Mouse (Mus musculus) retina, adult 2 months (tissue): ENCODE results near the gene Cd37.

Source experiments
- DNase-seq: peaks from one replicate; pipeline ENCODE4 v3.0.0-alpha.2; 2012; ENCODE audit warnings: low read depth, low spot score

The Cd37 gene

DNA sequence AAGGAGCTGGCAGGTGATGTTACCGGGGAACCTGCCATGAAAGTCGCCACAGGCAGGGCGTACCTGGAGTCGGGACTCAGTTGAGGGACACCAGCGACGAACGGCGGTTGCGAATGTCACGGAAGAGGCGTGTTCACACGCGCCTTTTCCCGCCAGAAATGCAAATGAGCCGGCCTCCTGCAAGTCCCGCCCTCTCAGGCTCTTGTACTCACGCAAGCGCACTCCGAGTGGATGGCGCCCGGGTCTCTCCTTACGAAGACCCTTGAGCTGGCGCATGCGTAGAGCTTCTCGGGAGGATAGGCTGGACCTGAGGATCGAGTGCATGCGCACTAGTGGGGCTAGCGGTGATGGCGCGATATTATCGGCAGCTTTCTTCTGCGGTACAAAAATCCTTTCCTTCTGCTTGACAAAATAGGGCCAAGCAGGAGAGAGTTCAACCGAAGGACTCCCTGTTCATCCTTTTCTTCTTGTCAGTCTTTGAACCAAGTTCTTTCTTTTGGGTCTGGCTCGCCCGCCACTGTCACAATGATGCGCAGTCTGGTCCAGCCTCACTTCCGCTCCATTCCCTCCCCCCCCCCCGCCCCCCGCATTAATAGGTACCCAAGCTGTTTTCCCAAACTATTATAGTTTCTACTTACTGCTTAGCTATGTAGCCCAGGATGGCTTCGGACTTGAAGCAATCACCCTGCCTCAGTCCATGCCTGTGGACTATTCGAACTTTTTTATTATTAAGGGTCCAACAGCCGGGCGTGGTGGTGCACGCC, 34.4 kb downstream of the Cd37 start, which contains the start of gene Ccdc155:
Gene Ccdc155, minus strand, starts transcription at position 513 of the 764 bp plus-strand sequence.
- DNase-seq: peak; percentile 73

DNA sequence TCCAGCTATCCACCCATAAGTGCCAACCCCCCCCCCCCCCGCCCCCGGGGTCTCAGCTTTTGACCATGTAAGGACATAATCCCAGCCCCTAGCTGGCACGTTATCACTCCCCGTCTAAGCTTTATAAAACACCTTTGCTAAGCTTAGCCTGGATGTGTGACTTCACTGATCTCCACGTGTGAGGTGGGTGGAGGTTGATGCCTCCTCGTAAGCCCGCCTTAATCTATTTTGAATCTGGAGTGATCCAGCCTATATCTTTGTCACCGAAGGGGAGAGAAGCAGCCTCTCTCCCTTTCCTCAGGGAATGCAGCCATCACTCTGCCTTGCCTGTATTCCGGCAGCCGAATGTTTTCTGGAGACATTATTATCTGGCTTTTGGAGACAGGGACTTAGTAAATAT, 36.3 kb downstream of the Cd37 start:
- DNase-seq: no peak

DNA sequence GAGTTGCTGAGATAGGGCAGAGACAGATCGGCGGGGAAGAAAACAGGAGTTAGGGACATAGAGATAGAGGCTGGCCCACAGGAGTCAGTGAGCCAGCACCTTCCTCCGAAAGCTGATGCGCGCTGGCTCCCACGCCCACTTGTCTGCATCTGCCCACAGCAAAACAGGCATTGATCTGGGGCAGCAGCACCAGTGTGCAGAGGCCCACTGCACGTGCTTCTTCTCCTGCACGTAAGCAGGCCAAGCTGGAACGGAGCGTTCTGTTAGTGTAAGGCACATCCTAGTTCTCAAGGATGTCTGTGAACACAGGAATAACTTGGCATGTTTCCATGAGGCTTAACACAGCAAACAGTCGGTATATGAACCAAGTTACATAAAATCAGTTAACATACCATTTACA, 40.0 kb downstream of the Cd37 start:
- DNase-seq: no peak

DNA sequence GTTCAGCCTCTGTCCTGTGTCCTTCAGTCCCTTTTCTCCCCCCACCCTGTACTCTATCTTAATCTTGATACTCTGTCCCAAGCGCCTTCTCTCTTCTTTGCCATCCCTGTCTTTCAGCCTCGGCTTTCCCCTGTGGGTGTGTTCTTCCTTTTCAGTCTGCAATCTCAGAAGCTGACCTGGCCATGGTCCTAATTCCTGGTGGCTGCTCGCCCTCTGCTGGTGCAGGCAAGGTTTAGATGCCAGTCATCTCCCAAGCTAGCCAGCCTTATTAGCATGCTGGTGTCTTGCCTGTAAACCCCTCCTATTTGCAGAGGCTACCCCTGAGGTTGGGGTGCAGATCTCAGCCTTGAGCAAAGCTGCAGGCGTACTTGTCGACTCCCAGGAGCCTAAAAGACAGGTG, 40.5 kb downstream of the Cd37 start:
- DNase-seq: peak; percentile 75

DNA sequence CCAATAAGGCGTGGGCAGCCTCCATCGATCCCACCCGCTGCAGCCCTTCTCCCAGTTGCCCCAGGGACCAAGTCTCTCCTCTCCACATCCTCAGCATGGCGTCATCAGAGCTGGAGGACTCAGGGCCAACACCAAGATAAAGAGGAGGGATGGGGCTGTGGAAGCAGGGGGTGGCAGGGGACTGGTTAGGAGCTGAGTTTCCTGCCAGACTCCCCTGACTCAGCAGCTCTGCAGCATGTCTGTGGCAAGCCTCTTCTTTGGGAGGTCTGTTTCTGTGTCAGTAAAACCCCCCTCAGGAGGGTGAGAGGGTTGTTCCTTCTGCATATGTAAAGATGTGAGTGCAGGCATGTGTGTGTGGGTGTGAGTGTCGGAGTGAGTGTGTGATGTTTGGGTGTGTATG, 41.9 kb downstream of the Cd37 start:
- no peak for DNase-seq

DNA sequence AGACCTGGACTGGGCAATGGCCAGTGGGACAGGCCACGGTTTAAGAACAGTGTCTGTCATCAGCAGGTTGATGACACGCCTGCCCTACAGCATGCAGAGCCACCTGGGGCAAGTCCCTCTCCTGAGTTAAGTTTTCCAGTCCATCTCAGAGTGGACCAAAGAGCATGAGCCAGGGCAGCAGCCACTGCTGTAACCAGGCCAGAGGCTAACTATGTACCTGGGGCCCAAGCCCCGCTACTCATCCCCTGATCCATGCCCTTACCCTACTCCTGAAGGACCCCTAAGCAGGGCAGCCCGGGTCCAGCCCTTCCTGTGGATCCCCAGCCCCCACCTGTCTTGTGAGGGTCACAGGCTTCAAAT, 42.8 kb downstream of the Cd37 start:
- DNase-seq: no peak

DNA sequence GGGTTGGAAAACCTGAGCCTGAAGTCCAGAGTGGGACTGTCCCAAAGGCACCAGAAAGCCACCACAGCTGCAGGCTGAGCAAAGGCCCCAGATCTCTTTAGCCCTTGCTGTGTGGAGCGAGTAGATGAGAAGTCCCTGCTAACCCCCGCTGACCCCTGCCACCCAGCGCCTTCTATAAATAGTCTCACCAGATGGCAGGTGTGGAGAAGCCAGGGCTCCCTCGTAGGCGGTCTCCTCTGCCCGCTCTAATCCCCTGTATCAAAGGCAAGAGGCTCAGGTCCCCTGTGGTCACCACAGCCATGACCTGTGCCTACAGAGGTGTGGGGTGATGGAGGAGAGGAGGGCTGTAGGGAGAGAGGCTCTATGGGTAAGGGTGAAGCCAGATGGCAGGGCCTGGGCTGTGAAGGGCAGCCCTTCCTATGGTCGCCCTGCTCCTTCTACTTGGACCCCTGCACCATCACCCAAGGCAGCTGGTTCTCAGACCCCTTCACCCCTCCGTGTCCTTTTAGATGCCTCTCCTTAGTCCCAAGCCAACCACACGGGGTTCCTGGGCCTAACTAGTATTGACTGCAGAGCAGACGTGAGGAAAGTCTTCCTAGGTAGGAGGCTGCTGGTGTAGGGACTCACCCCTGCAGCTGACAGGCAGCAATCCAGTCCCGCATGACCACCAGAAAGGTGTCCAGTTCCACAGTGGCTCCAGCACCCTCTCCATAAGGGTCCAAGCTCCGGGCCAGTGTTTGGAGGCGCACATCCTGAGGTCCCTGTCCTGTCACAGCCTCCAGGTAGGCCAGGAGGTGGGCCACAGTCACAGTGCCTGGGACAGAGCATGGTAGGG, 43.4 kb downstream of the Cd37 start:
- peak; percentile 69 for DNase-seq

DNA sequence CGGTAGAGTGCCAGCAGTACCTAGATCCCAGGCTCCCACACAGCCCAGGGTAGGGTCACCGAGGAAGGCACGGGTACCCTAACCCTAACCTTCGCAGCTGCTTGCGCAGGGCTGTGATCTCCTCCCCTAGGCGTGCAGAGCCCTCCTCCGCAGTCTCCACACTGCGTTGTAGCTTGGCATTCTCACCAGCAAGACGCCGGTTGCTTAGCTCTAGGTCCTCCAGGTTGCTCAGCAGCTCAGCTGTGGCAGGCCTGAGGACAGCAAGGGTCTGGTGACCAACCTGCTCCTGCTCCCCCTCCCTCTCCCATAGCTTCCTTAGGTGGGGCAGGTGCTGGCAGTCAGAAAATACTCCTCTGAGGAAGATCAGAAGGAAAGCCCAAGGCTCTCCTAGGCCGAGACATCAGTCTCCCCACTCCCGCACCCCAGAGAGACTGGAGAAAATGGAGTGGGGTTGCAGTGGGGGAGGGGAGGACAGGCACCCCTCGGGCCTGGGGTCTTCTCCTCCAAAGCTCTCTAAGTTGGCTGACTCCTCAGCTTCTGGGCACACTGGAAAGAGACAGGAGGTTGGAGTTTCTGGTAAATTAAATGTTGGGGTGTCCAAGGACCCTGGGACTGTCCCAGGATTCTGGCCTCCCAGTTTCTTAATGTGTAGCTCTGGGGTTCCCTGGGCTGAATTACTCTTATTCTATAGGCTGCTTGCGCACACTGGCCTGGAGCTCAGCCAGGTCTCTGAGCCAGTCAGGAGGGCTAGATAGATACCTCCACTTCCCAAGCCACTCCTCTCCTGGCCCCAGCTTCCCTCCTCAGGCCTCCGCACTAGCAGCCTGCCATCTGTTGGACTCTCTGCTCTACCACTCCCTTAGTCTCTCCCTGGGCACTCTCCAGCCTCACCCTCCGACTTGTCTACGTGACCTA, 44.8 kb downstream of the Cd37 start:
- no peak for DNase-seq

DNA sequence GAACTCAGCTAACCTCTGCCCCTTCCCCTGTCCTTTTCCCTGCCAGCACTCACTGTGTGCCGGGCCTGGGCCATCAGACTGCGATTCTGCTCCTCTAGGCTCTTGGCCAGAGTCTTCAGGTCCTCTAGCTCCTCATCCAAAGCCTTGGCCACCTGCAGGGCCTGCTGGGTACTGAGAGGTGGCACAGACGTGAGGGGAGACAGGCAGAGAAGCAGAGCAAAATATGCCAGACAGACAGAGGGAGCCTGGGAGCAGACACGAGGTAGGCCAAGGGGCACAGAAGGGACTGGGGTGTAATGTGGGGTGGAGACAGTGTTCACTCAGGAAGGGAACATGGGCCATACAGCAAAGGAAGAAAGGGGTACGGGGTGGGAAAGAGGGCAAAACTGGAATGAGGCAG, 45.5 kb downstream of the Cd37 start:
- no peak for DNase-seq

DNA sequence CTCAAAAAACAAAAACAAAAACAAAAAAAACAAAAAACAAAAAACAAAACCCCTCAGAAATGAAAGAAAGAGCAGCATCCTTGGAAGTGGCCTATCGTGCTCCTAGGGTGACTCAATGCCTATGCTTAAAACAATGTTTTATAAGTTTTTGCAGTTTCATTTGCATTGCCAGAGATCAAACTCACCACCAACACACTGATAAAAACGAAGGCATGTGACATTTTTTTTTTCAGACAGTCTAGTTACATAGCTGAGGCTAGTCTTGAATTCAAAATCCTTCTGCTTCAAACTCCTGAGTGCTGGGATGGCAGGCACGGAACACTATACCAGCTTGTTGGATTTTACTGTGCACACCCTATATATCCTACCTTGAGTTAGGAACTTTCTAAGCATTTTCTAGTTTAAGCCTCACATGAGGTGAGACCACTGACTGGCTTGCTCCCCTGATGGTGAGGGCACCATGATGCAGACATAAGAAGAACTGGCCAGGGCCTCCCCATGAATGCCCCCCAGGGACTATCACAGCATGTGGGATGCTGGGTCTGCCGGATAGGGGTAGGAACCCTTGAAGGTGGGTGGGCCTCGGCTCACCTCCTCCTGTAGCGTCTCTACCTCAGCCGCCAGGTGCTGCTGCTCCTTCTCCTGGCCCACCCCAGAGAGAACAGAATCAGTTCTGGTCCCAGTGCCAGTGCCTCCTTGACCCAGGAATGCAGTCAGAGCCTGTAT, 46.2 kb downstream of the Cd37 start:
- DNase-seq: no peak

DNA sequence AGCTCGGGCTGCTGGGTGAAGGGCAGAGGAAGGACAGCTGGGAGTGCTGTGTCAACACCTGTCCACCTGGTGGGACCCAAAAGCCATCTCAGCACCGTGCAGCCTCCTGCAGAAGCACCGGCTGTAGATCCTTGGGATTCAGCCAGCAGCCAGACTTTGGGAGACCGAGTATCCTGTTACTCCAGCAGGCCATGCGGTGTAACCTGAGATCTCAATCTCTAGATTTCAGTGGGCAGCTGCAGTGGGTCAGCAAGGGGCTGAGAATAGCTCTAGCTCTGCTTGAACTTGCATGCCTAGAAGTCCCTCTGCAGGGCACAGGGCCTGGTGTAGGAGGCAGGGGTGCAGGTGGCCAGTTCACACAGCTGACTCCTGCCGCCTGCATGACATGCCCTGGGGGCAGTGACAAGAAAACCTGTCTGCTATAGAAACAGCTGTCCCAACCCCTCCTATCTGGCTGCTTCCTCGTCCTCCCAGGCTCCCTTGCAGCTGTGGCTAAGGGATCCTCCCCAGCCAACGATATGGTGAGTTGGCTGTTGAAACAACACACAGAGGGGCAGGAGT, 47.0 kb downstream of the Cd37 start:
- DNase-seq: no peak

DNA sequence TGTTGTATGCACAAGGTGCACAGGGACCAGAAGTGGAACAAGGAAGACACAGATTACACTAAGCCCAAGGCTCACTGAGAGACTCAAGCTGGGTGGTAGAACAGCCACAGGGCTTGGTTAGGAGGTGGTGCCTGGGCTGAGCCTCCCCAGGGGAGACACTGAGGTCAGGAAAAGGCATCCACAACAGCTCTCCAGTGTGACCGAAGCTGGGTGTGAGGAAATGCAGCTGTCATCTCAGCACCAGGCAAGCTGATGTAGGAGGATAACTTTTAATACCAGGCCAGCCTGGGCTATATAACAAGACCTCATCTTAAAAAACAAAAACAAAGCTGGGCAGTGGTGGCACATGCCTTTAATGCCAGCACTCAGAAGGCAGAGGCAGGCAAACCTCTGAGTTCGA, 47.8 kb downstream of the Cd37 start:
- DNase-seq: no peak

DNA sequence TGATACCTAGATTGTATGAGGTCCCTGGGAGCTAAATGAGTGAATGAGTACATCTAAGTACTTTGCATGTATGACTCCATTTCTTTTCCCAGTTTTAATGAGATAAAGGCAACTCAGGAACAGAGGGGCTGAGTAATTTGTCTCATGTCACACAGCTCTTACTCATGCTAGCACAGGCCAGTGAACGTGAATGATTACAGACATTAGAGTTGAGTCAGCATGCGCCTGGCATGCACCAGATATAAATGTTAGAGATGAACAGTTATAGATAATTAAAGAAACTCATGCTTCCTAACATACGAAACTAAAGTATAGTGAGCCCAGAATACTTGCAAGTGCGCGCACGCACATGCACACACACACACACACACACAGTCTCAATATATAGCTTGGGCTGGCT, 48.7 kb downstream of the Cd37 start:
- DNase-seq: no peak

DNA sequence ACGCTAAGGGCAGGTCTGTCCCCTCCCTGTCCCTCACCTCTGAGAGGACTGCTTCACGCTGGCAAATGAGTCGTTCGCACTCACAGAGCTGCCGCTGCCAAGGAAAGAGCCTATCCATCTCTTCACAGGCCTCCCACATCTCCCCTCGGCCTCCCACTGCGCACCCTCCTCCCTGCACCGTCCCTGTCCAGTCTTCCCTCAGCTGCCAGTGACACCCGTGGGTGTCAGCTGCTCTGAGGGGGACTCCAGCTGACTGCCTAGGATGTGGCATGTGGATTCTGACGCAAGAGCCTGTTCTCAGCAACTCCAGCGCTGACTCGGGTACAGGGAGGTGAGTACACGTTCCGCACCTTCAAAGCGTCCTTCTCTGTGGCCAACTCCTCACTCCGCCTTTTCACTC, 49.3 kb downstream of the Cd37 start:
- DNase-seq: no peak

DNA sequence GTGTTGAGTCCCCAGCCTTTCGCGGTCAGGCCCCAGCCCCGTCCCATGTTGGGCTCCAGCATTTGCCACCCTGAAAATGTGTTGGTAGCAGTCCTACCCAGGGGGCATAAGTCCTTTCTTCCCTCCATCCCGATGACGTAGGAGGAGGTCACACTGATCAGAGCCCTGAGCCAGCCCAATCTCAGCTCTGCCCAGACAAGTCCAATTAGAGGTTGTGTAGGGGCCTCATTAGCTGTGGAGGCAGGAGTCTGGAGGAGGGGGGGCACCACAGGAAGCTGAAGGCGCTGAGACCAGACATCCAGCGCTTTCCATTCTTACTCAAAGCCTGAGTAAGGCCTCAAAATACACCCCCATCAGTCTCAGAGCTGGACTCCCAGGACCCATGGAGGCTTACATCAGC, 53.0 kb downstream of the Cd37 start:
- DNase-seq: no peak

DNA sequence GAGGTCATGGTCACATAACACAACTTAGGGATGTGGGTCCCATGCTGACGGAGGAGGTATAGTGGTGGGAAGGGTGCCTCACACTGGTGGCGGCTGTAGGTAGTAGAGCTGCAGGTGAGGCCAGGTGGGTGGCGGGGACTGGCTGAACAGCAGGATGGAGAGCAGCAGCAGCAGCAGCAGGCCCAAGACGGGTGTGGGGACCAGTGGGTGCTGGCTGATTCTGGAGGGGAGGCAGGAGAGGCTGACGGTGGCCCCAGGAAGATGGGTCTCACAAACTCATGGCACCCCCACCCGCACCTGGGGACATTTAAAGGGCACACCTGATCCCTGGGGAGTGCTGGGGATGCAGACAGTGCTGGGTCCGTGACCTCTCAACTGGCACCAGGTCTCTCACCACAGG, 55.2 kb downstream of the Cd37 start:
- DNase-seq: no peak
